Mouse (Mus musculus): ENCODE data around the gene Rgs6.

DNA sequence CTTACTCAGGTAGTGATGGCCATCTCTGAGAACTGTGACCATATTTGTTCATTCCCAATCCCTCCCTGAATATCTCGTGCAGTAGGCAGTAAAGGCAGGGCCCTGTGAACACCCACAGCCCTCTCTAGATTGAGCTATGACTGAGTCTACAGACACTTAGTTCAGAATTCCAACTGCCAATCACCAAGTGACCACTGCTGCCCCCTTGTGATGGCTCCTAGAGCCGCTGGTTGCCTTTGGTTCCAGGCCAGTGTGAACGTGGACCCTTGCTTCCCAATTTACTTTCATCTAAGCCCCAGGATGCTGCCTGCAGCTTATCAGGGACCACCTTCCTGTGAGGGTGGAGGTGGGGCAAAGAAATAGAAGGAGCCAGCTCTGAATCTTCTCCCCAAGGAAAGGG is 438.9 kb downstream of the Rgs6 start:
- TF ChIP-seq CTCF (IDR thresholded peaks at IDR 0.05; ENCODE audit: insufficient read depth, low read length) (peak; percentile 49; the same call in 1 of the 2 replicates), POLR2A (IDR thresholded peaks at IDR 0.05; ENCODE audit: borderline replicate concordance, extremely low read depth, low read depth, low read length) (no peak)
